Mouse (Mus musculus) MEL (cell line): Measurements from ENCODE around the gene Arhgap9. TPM values are rescaled to one million over a fixed set of nuclear protein-coding genes. Genes with fewer than 3 reads are reported as not detected.
A peak's percentile ranks its signal among the peaks of the same experiment; 100 is the strongest.

ENCODE experiments used
- DNase-seq: peaks from one replicate; pipeline ENCODE4 v3.0.0; 2011; ENCODE audit warnings: low read depth, low spot score
- H3K27ac ChIP-seq: 2 replicates; pipeline ENCODE4 v1.5.1; 2012; ENCODE audit warnings: low read depth, mild to moderate bottlenecking, control low read depth, low read length, moderate library complexity; ENCODE audit not compliant: control insufficient read depth
- H3K27me3 ChIP-seq, 2 experiments: fragments of 150-350 bp in 1 of 2; sonication (generic) in 1 of 2; 2 replicates each; pipeline ENCODE4 v1.6.1; 2012; ENCODE audit warnings: low read length in 2 of 2, mild to moderate bottlenecking in 2 of 2, improper control_type of control experiment in 1 of 2, moderate library complexity in 1 of 2; ENCODE audit not compliant: insufficient read depth in 2 of 2, control insufficient read depth in 1 of 2
- H3K36me3 ChIP-seq, 2 experiments: 2 replicates each; pipeline ENCODE4 v1.6.1; 2012 to 2014; ENCODE audit warnings: low read length in 2 of 2, improper control_type of control experiment in 1 of 2, inconsistent platforms in 1 of 2, mild to moderate bottlenecking in 1 of 2; ENCODE audit not compliant: insufficient read depth in 2 of 2, control insufficient read depth in 1 of 2
- H3K4me1 ChIP-seq, 2 experiments: fragments of 150-350 bp in 1 of 2; sonication (generic) in 1 of 2; 2 replicates each; pipeline ENCODE4 v1.6.1; 2012; ENCODE audit warnings: low read length in 2 of 2, improper control_type of control experiment in 1 of 2, mild to moderate bottlenecking in 1 of 2; ENCODE audit not compliant: insufficient read depth in 2 of 2, control insufficient read depth in 1 of 2
- H3K4me3 ChIP-seq, 2 experiments: fragments of 150-350 bp in 1 of 2; sonication (generic) in 1 of 2; 2 replicates each; pipeline ENCODE4 v1.5.1; 2012; ENCODE audit warnings: low read depth in 2 of 2, low read length in 2 of 2, mild to moderate bottlenecking in 2 of 2, moderate library complexity in 2 of 2, control low read depth in 1 of 2, improper control_type of control experiment in 1 of 2; ENCODE audit not compliant: control insufficient read depth in 1 of 2, insufficient read depth in 1 of 2
- H3K79me2 ChIP-seq: 2 replicates; pipeline ENCODE4 v1.6.1; 2012; ENCODE audit warnings: mild to moderate bottlenecking, low read length, moderate library complexity; ENCODE audit not compliant: control insufficient read depth, poor library complexity, insufficient read depth
- H3K9ac ChIP-seq: 2 replicates; pipeline ENCODE4 v1.6.1; 2012; ENCODE audit warnings: low read depth, mild to moderate bottlenecking, control low read depth, low read length, moderate library complexity; ENCODE audit not compliant: control insufficient read depth, poor library complexity, severe bottlenecking
- H3K9me3 ChIP-seq: fragments of 150-350 bp; sonication (generic); replicated peaks from 2 replicates; pipeline ENCODE4 v1.6.1; 2012; ENCODE audit warnings: mild to moderate bottlenecking, low read length, improper control_type of control experiment, moderate library complexity; ENCODE audit not compliant: insufficient read depth
- BHLHE40 ChIP-seq: IDR thresholded peaks from 2 replicates; pipeline ENCODE4 v1.6.1; 2012; ENCODE audit warnings: low read depth, mild to moderate bottlenecking, inconsistent platforms, low read length, improper control_type of control experiment, borderline replicate concordance
- CHD1 ChIP-seq: IDR thresholded peaks from 2 replicates; pipeline ENCODE4 v1.6.1; 2012; ENCODE audit warnings: low read depth, mild to moderate bottlenecking, inconsistent platforms, low read length, improper control_type of control experiment
- CTCF ChIP-seq, 3 experiments: IDR thresholded peaks in 2 of 3; conservative IDR thresholded peaks in 1 of 3; 2 replicates each; pipeline ENCODE4 v1.5.1; 2011 to 2012; ENCODE audit warnings: low read length in 3 of 3, low read depth in 2 of 3, mild to moderate bottlenecking in 2 of 3, improper control_type of control experiment in 1 of 3, inconsistent platforms in 1 of 3, mixed read lengths in 1 of 3, moderate library complexity in 1 of 3; ENCODE audit not compliant: control insufficient read depth in 1 of 3, insufficient read depth in 1 of 3, poor library complexity in 1 of 3, severe bottlenecking in 1 of 3
- E2F4 ChIP-seq: IDR thresholded peaks from 2 replicates; pipeline ENCODE4 v1.6.1; 2011; ENCODE audit warnings: low read depth, low read length, improper control_type of control experiment, borderline replicate concordance
- ELF1 ChIP-seq: IDR thresholded peaks from 2 replicates; pipeline ENCODE4 v1.6.1; 2014; ENCODE audit warnings: low read depth, mild to moderate bottlenecking, inconsistent platforms, low read length, improper control_type of control experiment, moderate library complexity
- EP300 ChIP-seq, 2 experiments: IDR thresholded peaks; 2 replicates each; pipeline ENCODE4 v1.6.1; 2011; ENCODE audit warnings: improper control_type of control experiment in 2 of 2, low read length in 2 of 2, low read depth in 1 of 2, mild to moderate bottlenecking in 1 of 2
- GABPA ChIP-seq: IDR thresholded peaks from 2 replicates; pipeline ENCODE4 v1.6.1; 2012; ENCODE audit warnings: low read depth, mild to moderate bottlenecking, inconsistent platforms, low read length, improper control_type of control experiment, moderate library complexity
- GATA1 ChIP-seq: IDR thresholded peaks from 2 replicates; pipeline ENCODE4 v1.6.1; 2011; ENCODE audit warnings: low read depth, low read length, improper control_type of control experiment
- HCFC1 ChIP-seq: IDR thresholded peaks from 2 replicates; pipeline ENCODE4 v1.6.1; 2012; ENCODE audit warnings: low read depth, mild to moderate bottlenecking, inconsistent platforms, low read length, improper control_type of control experiment, moderate library complexity
- MAX ChIP-seq: IDR thresholded peaks from 2 replicates; pipeline ENCODE4 v1.6.1; 2011; ENCODE audit warnings: low read length, improper control_type of control experiment
- MEF2A ChIP-seq: IDR thresholded peaks from 2 replicates; pipeline ENCODE4 v1.6.1; 2014; ENCODE audit warnings: low read depth, mild to moderate bottlenecking, inconsistent platforms, low read length, improper control_type of control experiment; ENCODE audit not compliant: poor library complexity, insufficient replicate concordance, severe bottlenecking; ENCODE audit errors: extremely low read depth
- MYC ChIP-seq: IDR thresholded peaks from 2 replicates; pipeline ENCODE4 v1.6.1; 2011; ENCODE audit warnings: low read depth, mild to moderate bottlenecking, low read length, improper control_type of control experiment, moderate library complexity
- NELFE ChIP-seq: IDR thresholded peaks from 2 replicates; pipeline ENCODE4 v1.6.1; 2011; ENCODE audit warnings: low read depth, low read length, improper control_type of control experiment
- POLR2A ChIP-seq, 2 experiments: IDR thresholded peaks; 2 replicates each; pipeline ENCODE4 v1.6.1; 2011 to 2012; ENCODE audit warnings: low read length in 2 of 2, mild to moderate bottlenecking in 2 of 2, control low read depth in 1 of 2, improper control_type of control experiment in 1 of 2, low read depth in 1 of 2, moderate library complexity in 1 of 2; ENCODE audit not compliant: control insufficient read depth in 1 of 2, insufficient read depth in 1 of 2, poor library complexity in 1 of 2
- POLR2AphosphoS2 ChIP-seq: IDR thresholded peaks from 2 replicates; pipeline ENCODE4 v1.6.1; 2011; ENCODE audit warnings: low read length, improper control_type of control experiment
- POLR2AphosphoS5 ChIP-seq: IDR thresholded peaks from 2 replicates; pipeline ENCODE4 v1.6.1; 2012; ENCODE audit warnings: low read depth, borderline replicate concordance, mild to moderate bottlenecking, inconsistent platforms, low read length, moderate library complexity, mixed read lengths
- SIN3A ChIP-seq: IDR thresholded peaks from 2 replicates; pipeline ENCODE4 v1.6.1; 2012; ENCODE audit warnings: low read length, improper control_type of control experiment, inconsistent platforms
- SMC3 ChIP-seq: IDR thresholded peaks from 2 replicates; pipeline ENCODE4 v1.6.1; 2011; ENCODE audit warnings: low read depth, low read length, improper control_type of control experiment
- TCF12 ChIP-seq: IDR thresholded peaks from 2 replicates; pipeline ENCODE4 v1.6.1; 2014; ENCODE audit warnings: low read depth, mild to moderate bottlenecking, inconsistent platforms, low read length, improper control_type of control experiment, moderate library complexity
- USF1 ChIP-seq: IDR thresholded peaks from 2 replicates; pipeline ENCODE4 v1.6.1; 2014; ENCODE audit warnings: low read depth, mild to moderate bottlenecking, inconsistent platforms, low read length, improper control_type of control experiment, moderate library complexity
- ZKSCAN1 ChIP-seq: IDR thresholded peaks from 2 replicates; pipeline ENCODE4 v1.6.1; 2012; ENCODE audit warnings: low read depth, mild to moderate bottlenecking, inconsistent platforms, low read length, improper control_type of control experiment, moderate library complexity
- polyA plus RNA-seq, 2 experiments: library from polyadenylated mRNA; stranded (reverse) in 1 of 2; unstranded in 1 of 2; fragments of >175 nt in 1 of 2; fragments of >200 nt in 1 of 2; gene quantifications; 2 replicates each; pipeline versions ENCODE4 v1.2.1 to v1.2.4; 2012; ENCODE audit warnings: low replicate concordance in 2 of 2, low read depth in 1 of 2; ENCODE audit not compliant: insufficient read length in 2 of 2, insufficient read depth in 1 of 2, missing spikeins in 1 of 2
- total RNA-seq: library from RNA; depleted of rRNA; stranded (reverse); fragments of 300-350 nt; gene quantifications from 2 replicates; pipeline ENCODE4 v1.2.3, GENCODE M21; 2012; rRNA removed

Arhgap9 gene
- 24.4 and 27.7 TPM in 2 replicates for total RNA-seq
- 10 to 100 TPM in 1 of 2 experiments, not detected in 1; 41.1 TPM for polyA plus RNA-seq

- peak within 1 kb of the TSS; percentile 71 for H3K9ac ChIP-seq
- no peak for DNase-seq
- peaks cover 15 to 30% of the 10 kb centered on the region in 2 experiments for H3K4me1 ChIP-seq
These were observed at the start of gene Arhgap9 for GRCm38 (mm10) chr10:127321621-127322020. TSS of gene Arhgap9 (plus strand) at chr10:127321964.

GRCm38 (mm10) chr10:127272371-127272770 is 49.4 kb upstream of the Arhgap9 start:
- Histone ChIP-seq H3K27me3 (no peaks in the 10 kb centered on the region), H3K27ac (peak overlapping the region; percentile 97), H3K4me3 (peak overlapping the region; percentile 59 to 80), H3K9ac (peak overlapping the region; percentile 64), H3K4me1 (peaks cover 0 to 12% of the 10 kb centered on the region in 2 experiments; a peak in 3 of 4 replicates), H3K79me2 (peaks cover 37% of the 10 kb centered on the region), H3K36me3 (peaks cover 15 to 22% of the 10 kb centered on the region in 2 experiments), H3K9me3 (no peaks in the 10 kb centered on the region)
- TF ChIP-seq GATA1 (no peak), POLR2A (IDR thresholded peaks at IDR 0.05; ENCODE audit: control insufficient read depth in 1 of 2, insufficient read depth in 1 of 2, low read depth in 1 of 2, low read length in 2 of 2, poor library complexity in 1 of 2) (peak in 1 of 2 experiments; percentile 42; a peak in 1 of 4 replicates), NELFE (peak; percentile 33; the same call in 1 of the 2 replicates), HCFC1 (no peak), SIN3A (no peak), ELF1 (no peak), GABPA (no peak), MYC (no peak), EP300 (IDR thresholded peaks at IDR 0.05; ENCODE audit: low read depth in 1 of 2, low read length in 2 of 2) (no peak), POLR2AphosphoS5 (peak; percentile 40; the same call in 1 of the 2 replicates), CHD1 (0 out of 2 replicates have a peak, but pooled peaks have one; percentile 52), USF1 (no peak), POLR2AphosphoS2 (peak; percentile 29; the same call in 1 of the 2 replicates), E2F4 (no peak), MAX (peak; percentile 26; the same call in 1 of the 2 replicates)
- peak; percentile 54 for DNase-seq

More at GRCm38 (mm10) chr10:127321621-127322020, at the start of gene Arhgap9:
- H3K27me3 ChIP-seq, result no peaks in the 10 kb centered on the region
- H3K79me2 ChIP-seq, result peaks cover 2% of the 10 kb centered on the region; the same call in 1 of the 2 replicates
- no peak within 1 kb of the TSS for H3K4me3 ChIP-seq
- no peak within 1 kb of the TSS; the same call in 1 of the 2 replicates for H3K27ac ChIP-seq
- H3K9me3 ChIP-seq, result no peaks in the 10 kb centered on the region
- no peak for TF ChIP-seq TCF12
- TF ChIP-seq GABPA, result no peak
- TF ChIP-seq BHLHE40, result no peak
- no peak for TF ChIP-seq E2F4
- no peak for TF ChIP-seq USF1
- TF ChIP-seq POLR2A (IDR thresholded peaks at IDR 0.05; ENCODE audit: control insufficient read depth in 1 of 2, insufficient read depth in 1 of 2, low read depth in 1 of 2, low read length in 2 of 2, poor library complexity in 1 of 2), result no peak
- TF ChIP-seq ZKSCAN1, result no peak
- no peak for TF ChIP-seq SMC3
- TF ChIP-seq MEF2A, result no peak
- TF ChIP-seq CTCF (IDR thresholded peaks at IDR 0.05 in 2 of 3, conservative IDR thresholded peaks at IDR 0.05 in 1 of 3; ENCODE audit: control insufficient read depth in 1 of 3, insufficient read depth in 1 of 3, low read depth in 2 of 3, low read length in 3 of 3, poor library complexity in 1 of 3, severe bottlenecking in 1 of 3), result no peak
- H3K36me3 ChIP-seq, result peaks cover 0 to 19% of the 10 kb centered on the region in 2 experiments; a peak in 2 of 4 replicates
